Mouse (Mus musculus): ENCODE results near the gene Tmem232. TPM values are rescaled to one million over a fixed set of nuclear protein-coding genes. Genes with fewer than 3 reads are reported as not detected.
"Not testable (repeated sequence)": the region's sequence is repeated elsewhere in the genome, so short reads cannot be mapped to it uniquely, and the experiment has no call there.

Gene Tmem232
- polyA plus RNA-seq, 1 experiment, result not detected

GRCm38 (mm10) chr17:65325249-65325648, 215.3 kb downstream of the Tmem232 start:
- no peaks in the 10 kb centered on the region for H3K4me1 ChIP-seq (ENCODE audit: control insufficient read depth)
- H3K27me3 ChIP-seq (ENCODE audit: control insufficient read depth), result no peaks in the 10 kb centered on the region
- H3K9me3 ChIP-seq (ENCODE audit: control insufficient read depth, low read length), result peaks cover 9% of the 10 kb centered on the region
- H3K4me3 ChIP-seq (replicated peaks), result no peak overlapping the region
- no peak for TF ChIP-seq GATA1 (IDR thresholded peaks at IDR 0.05; ENCODE audit: low read length)
- TF ChIP-seq TAL1 (IDR thresholded peaks at IDR 0.05; ENCODE audit: low read length), result no peak
- H3K36me3 ChIP-seq (ENCODE audit: control insufficient read depth), result no peaks in the 10 kb centered on the region

- TF ChIP-seq GATA1 (IDR thresholded peaks at IDR 0.05; ENCODE audit: low read length), result no peak
- Histone ChIP-seq H3K4me1 (ENCODE audit: control insufficient read depth) (no peaks in the 10 kb centered on the region), H3K27me3 (ENCODE audit: control insufficient read depth) (no peaks in the 10 kb centered on the region), H3K9me3 (ENCODE audit: control insufficient read depth, low read length) (peaks cover 7% of the 10 kb centered on the region), H3K4me3 (replicated peaks) (no peak overlapping the region), H3K36me3 (ENCODE audit: control insufficient read depth) (no peaks in the 10 kb centered on the region)
Measured at GRCm38 (mm10) chr17:65320623-65321022, 220.0 kb downstream of the Tmem232 start.

GRCm38 (mm10) chr17:65299946-65300345, 240.6 kb downstream of the Tmem232 start:
- no peaks in the 10 kb centered on the region for H3K4me1 ChIP-seq (ENCODE audit: control insufficient read depth)
- no peaks in the 10 kb centered on the region for H3K27me3 ChIP-seq (ENCODE audit: control insufficient read depth)
- no peaks in the 10 kb centered on the region for H3K36me3 ChIP-seq (ENCODE audit: control insufficient read depth)
- no peak for TF ChIP-seq TAL1 (IDR thresholded peaks at IDR 0.05; ENCODE audit: low read length)
- no peak for TF ChIP-seq GATA1 (IDR thresholded peaks at IDR 0.05; ENCODE audit: low read length)
- H3K9me3 ChIP-seq (ENCODE audit: control insufficient read depth, low read length), result peaks cover 6% of the 10 kb centered on the region; the same call in 1 of the 2 replicates
- no peak overlapping the region for H3K4me3 ChIP-seq (replicated peaks)

- H3K4me3 ChIP-seq (replicated peaks), result no peak overlapping the region
- no peaks in the 10 kb centered on the region for H3K36me3 ChIP-seq (ENCODE audit: control insufficient read depth)
- 0 out of 2 replicates have a peak, but pooled peaks cover 4% of the 10 kb centered on the region for H3K9me3 ChIP-seq (ENCODE audit: control insufficient read depth, low read length)
- H3K27me3 ChIP-seq (ENCODE audit: control insufficient read depth), result no peaks in the 10 kb centered on the region
- TF ChIP-seq GATA1 (IDR thresholded peaks at IDR 0.05; ENCODE audit: low read length) (no peak), TAL1 (IDR thresholded peaks at IDR 0.05; ENCODE audit: low read length) (no peak)
- H3K4me1 ChIP-seq (ENCODE audit: control insufficient read depth), result no peaks in the 10 kb centered on the region
Measured at GRCm38 (mm10) chr17:65297831-65298230, 242.8 kb downstream of the Tmem232 start.

GRCm38 (mm10) chr17:65252160-65252559, 288.4 kb downstream of the Tmem232 start:
- Histone ChIP-seq H3K27me3 (ENCODE audit: control insufficient read depth) (no peaks in the 10 kb centered on the region), H3K9me3 (ENCODE audit: control insufficient read depth, low read length) (peaks cover 43% of the 10 kb centered on the region), H3K4me3 (replicated peaks) (no peak overlapping the region), H3K4me1 (ENCODE audit: control insufficient read depth) (no peaks in the 10 kb centered on the region), H3K36me3 (ENCODE audit: control insufficient read depth) (no peaks in the 10 kb centered on the region)
- TF ChIP-seq GATA1 (IDR thresholded peaks at IDR 0.05; ENCODE audit: low read length) (no peak), TAL1 (IDR thresholded peaks at IDR 0.05; ENCODE audit: low read length) (no peak)

GRCm38 (mm10) chr17:65250261-65250660, 290.3 kb downstream of the Tmem232 start:
- no peaks in the 10 kb centered on the region for H3K4me1 ChIP-seq (ENCODE audit: control insufficient read depth)
- TF ChIP-seq GATA1 (IDR thresholded peaks at IDR 0.05; ENCODE audit: low read length) (no peak), TAL1 (IDR thresholded peaks at IDR 0.05; ENCODE audit: low read length) (no peak)
- no peaks in the 10 kb centered on the region for H3K36me3 ChIP-seq (ENCODE audit: control insufficient read depth)
- no peaks in the 10 kb centered on the region for H3K27me3 ChIP-seq (ENCODE audit: control insufficient read depth)
- peaks cover 42% of the 10 kb centered on the region for H3K9me3 ChIP-seq (ENCODE audit: control insufficient read depth, low read length)
- no peak overlapping the region for H3K4me3 ChIP-seq (replicated peaks)

- Histone ChIP-seq H3K36me3 (ENCODE audit: control insufficient read depth) (no peaks in the 10 kb centered on the region), H3K9me3 (ENCODE audit: control insufficient read depth, low read length) (peaks cover 16% of the 10 kb centered on the region), H3K4me3 (replicated peaks) (no peak overlapping the region), H3K27me3 (ENCODE audit: control insufficient read depth) (no peaks in the 10 kb centered on the region), H3K4me1 (ENCODE audit: control insufficient read depth) (no peaks in the 10 kb centered on the region)
- TF ChIP-seq TAL1 (IDR thresholded peaks at IDR 0.05; ENCODE audit: low read length) (no peak), GATA1 (IDR thresholded peaks at IDR 0.05; ENCODE audit: low read length) (no peak)
Measured at GRCm38 (mm10) chr17:65243716-65244115, 296.9 kb downstream of the Tmem232 start.

GRCm38 (mm10) chr17:65225347-65225916, 315.1 kb downstream of the Tmem232 start:
- no peaks in the 10 kb centered on the region for H3K4me1 ChIP-seq (ENCODE audit: control insufficient read depth)
- no peak overlapping the region for H3K4me3 ChIP-seq (replicated peaks)
- H3K9me3 ChIP-seq (ENCODE audit: control insufficient read depth, low read length), result peaks cover 49% of the 10 kb centered on the region
- no peak for TF ChIP-seq TAL1 (IDR thresholded peaks at IDR 0.05; ENCODE audit: low read length)
- no peak for TF ChIP-seq GATA1 (IDR thresholded peaks at IDR 0.05; ENCODE audit: low read length)
- no peaks in the 10 kb centered on the region for H3K36me3 ChIP-seq (ENCODE audit: control insufficient read depth)
- no peaks in the 10 kb centered on the region for H3K27me3 ChIP-seq (ENCODE audit: control insufficient read depth)

GRCm38 (mm10) chr17:65221687-65222086, 318.9 kb downstream of the Tmem232 start:
- H3K4me1 ChIP-seq (ENCODE audit: control insufficient read depth); H3K27me3 ChIP-seq (ENCODE audit: control insufficient read depth); H3K4me3 ChIP-seq (replicated peaks); H3K36me3 ChIP-seq (ENCODE audit: control insufficient read depth): not testable (repeated sequence)
- peaks cover 53% of the 10 kb centered on the region for H3K9me3 ChIP-seq (ENCODE audit: control insufficient read depth, low read length)

Other genes with a start within 250 kb of the Tmem232 start
- 3.1 and 3.7 TPM in 2 replicates for gene Vapa, start 72.8 kb upstream of the Tmem232 start, polyA plus RNA-seq (2012)
- not detected in 2 replicates for gene Txndc2, start 101.4 kb upstream of the Tmem232 start, polyA plus RNA-seq (2012)
- gene Rab31, start 232.0 kb upstream of the Tmem232 start, polyA plus RNA-seq (2012), result 0.02 TPM in 1 of 2 replicates, not detected in the other
- gene Ppp4r1, start 241.8 kb upstream of the Tmem232 start, polyA plus RNA-seq (2012), result 0.14 and 0.99 TPM in 2 replicates

All from erythroblast, embryonic 14.5 days (primary cell).